Mouse (Mus musculus): ENCODE results near the gene Get4. TPM values are rescaled to one million over a fixed set of nuclear protein-coding genes. Genes with fewer than 3 reads are reported as not detected.
A peak's percentile ranks its signal among the peaks of the same experiment; 100 is the strongest.

Gene Get4
- polyA plus RNA-seq, 1 experiment from 2014 or later = 112 TPM

- H3K9ac ChIP-seq (ENCODE audit: low read depth, low read length) = no peak overlapping the region
- ATAC-seq (ENCODE audit: low FRiP score) (no peak), DNase-seq (ENCODE audit: low spot score) (no peak)
- H3K36me3 ChIP-seq (ENCODE audit: control insufficient read depth, insufficient read depth, low read length) = peaks cover 2% of the 10 kb centered on the region
- no peaks in the 10 kb centered on the region for H3K27me3 ChIP-seq (ENCODE audit: control insufficient read depth, insufficient read depth, low read length)
- 93% methylated on average over 8 of the region's 8 CpGs for WGBS
- H3K4me1 ChIP-seq (replicated peaks; ENCODE audit: control insufficient read depth, insufficient read depth, low read length) = peaks cover 2% of the 10 kb centered on the region; the same call in 1 of the 2 replicates
- no peak overlapping the region for H3K4me2 ChIP-seq (replicated peaks; ENCODE audit: low read depth, low read length)
- H3K9me3 ChIP-seq (ENCODE audit: control insufficient read depth, low read length) = no peaks in the 10 kb centered on the region
- H3K27ac ChIP-seq (ENCODE audit: low read depth, low read length) = no peak overlapping the region
- H3K4me3 ChIP-seq (ENCODE audit: low read depth, low read length) = no peak overlapping the region
Observed at GRCm38 (mm10) chr5:139258371-139259035, 6.4 kb downstream of the Get4 start.

DNA sequence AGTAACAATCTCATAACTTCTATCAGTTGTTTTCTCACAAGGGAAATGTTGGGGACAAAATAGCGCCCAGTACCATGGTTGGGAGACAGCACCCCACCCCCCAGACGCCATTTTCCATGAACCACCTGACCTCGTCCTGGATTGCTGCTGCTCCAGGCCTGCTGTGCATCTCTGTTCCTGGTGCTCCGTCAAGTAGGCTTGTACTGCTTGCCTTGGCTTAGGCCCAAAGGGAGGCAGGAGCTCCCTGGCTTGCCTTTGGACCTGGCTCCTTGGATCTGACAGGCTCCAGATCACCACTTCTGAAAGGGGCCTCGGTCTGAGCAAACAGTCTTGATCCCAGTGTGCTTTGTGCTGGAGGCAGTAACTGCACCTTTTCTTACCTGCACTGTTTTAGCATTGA, 7.7 kb downstream of the Get4 start:
- no peaks in the 10 kb centered on the region for H3K27me3 ChIP-seq (ENCODE audit: control insufficient read depth, insufficient read depth, low read length)
- no peaks in the 10 kb centered on the region for H3K9me3 ChIP-seq (ENCODE audit: control insufficient read depth, low read length)
- no peak overlapping the region for H3K9ac ChIP-seq (ENCODE audit: low read depth, low read length)
- DNase-seq (ENCODE audit: low spot score) (no peak), ATAC-seq (ENCODE audit: low FRiP score) (no peak)
- no peak overlapping the region for H3K4me3 ChIP-seq (ENCODE audit: low read depth, low read length)
- no peaks in the 10 kb centered on the region for H3K4me1 ChIP-seq (replicated peaks; ENCODE audit: control insufficient read depth, insufficient read depth, low read length)
- 93% methylated on average over 5 of the region's 5 CpGs for WGBS
- H3K4me2 ChIP-seq (replicated peaks; ENCODE audit: low read depth, low read length) = no peak overlapping the region
- H3K27ac ChIP-seq (ENCODE audit: low read depth, low read length) = no peak overlapping the region
- peaks cover 8% of the 10 kb centered on the region for H3K36me3 ChIP-seq (ENCODE audit: control insufficient read depth, insufficient read depth, low read length)

- H3K9me3 ChIP-seq (ENCODE audit: control insufficient read depth, low read length) = no peaks in the 10 kb centered on the region
- peaks cover 20% of the 10 kb centered on the region for H3K36me3 ChIP-seq (ENCODE audit: control insufficient read depth, insufficient read depth, low read length)
- no peaks in the 10 kb centered on the region for H3K4me1 ChIP-seq (replicated peaks; ENCODE audit: control insufficient read depth, insufficient read depth, low read length)
- no peak overlapping the region for H3K9ac ChIP-seq (ENCODE audit: low read depth, low read length)
- no peak overlapping the region for H3K4me3 ChIP-seq (ENCODE audit: low read depth, low read length)
- ATAC-seq (ENCODE audit: low FRiP score) (no peak), DNase-seq (ENCODE audit: low spot score) (no peak)
- no peak overlapping the region for H3K27ac ChIP-seq (ENCODE audit: low read depth, low read length)
- no peaks in the 10 kb centered on the region for H3K27me3 ChIP-seq (ENCODE audit: control insufficient read depth, insufficient read depth, low read length)
- no peak overlapping the region for H3K4me2 ChIP-seq (replicated peaks; ENCODE audit: low read depth, low read length)
- 94% methylated on average over 4 of the region's 4 CpGs for WGBS
Observed at GRCm38 (mm10) chr5:139261403-139261802, 9.3 kb downstream of the Get4 start.

DNA sequence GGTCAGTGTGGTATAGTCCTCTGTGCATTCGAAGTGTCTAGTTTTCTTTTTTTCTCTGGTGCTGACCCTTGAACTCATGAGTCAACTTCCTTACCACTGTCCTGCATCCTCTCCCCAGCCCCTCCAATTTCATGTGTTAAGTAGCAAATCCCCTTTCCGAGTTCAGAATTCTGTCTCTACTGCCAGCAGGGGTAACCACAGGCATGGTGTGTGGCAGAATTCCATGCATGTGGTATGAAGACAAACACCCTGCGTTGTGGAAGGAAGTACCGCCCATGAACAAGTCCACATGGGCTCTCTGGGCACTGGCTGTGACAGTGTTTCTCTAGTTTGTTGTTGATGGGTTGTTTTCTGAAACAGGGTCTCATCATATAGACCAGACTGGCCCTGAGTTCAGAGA, 15.5 kb downstream of the Get4 start:
- no peak overlapping the region for H3K27ac ChIP-seq (ENCODE audit: low read depth, low read length)
- no peak overlapping the region for H3K4me2 ChIP-seq (replicated peaks; ENCODE audit: low read depth, low read length)
- DNase-seq (ENCODE audit: low spot score) (no peak), ATAC-seq (ENCODE audit: low FRiP score) (no peak)
- no peak overlapping the region for H3K4me3 ChIP-seq (ENCODE audit: low read depth, low read length)
- WGBS = 91% methylated on average over 4 of the region's 4 CpGs
- peaks cover 25% of the 10 kb centered on the region for H3K36me3 ChIP-seq (ENCODE audit: control insufficient read depth, insufficient read depth, low read length)
- peaks cover 3% of the 10 kb centered on the region for H3K4me1 ChIP-seq (replicated peaks; ENCODE audit: control insufficient read depth, insufficient read depth, low read length)
- H3K9me3 ChIP-seq (ENCODE audit: control insufficient read depth, low read length) = no peaks in the 10 kb centered on the region
- H3K27me3 ChIP-seq (ENCODE audit: control insufficient read depth, insufficient read depth, low read length) = no peaks in the 10 kb centered on the region
- no peak overlapping the region for H3K9ac ChIP-seq (ENCODE audit: low read depth, low read length)

GRCm38 (mm10) chr5:139270806-139271521, 18.8 kb downstream of the Get4 start:
- no peak overlapping the region for H3K27ac ChIP-seq (ENCODE audit: low read depth, low read length)
- H3K27me3 ChIP-seq (ENCODE audit: control insufficient read depth, insufficient read depth, low read length) = no peaks in the 10 kb centered on the region
- DNase-seq (ENCODE audit: low spot score) (no peak), ATAC-seq (ENCODE audit: low FRiP score) (no peak)
- no peak overlapping the region for H3K4me3 ChIP-seq (ENCODE audit: low read depth, low read length)
- 73% methylated on average over 16 of the region's 16 CpGs for WGBS
- no peaks in the 10 kb centered on the region for H3K9me3 ChIP-seq (ENCODE audit: control insufficient read depth, low read length)
- peaks cover 10% of the 10 kb centered on the region for H3K36me3 ChIP-seq (ENCODE audit: control insufficient read depth, insufficient read depth, low read length)
- H3K4me2 ChIP-seq (replicated peaks; ENCODE audit: low read depth, low read length) = no peak overlapping the region
- no peak overlapping the region for H3K9ac ChIP-seq (ENCODE audit: low read depth, low read length)
- peaks cover 3% of the 10 kb centered on the region for H3K4me1 ChIP-seq (replicated peaks; ENCODE audit: control insufficient read depth, insufficient read depth, low read length)

DNA sequence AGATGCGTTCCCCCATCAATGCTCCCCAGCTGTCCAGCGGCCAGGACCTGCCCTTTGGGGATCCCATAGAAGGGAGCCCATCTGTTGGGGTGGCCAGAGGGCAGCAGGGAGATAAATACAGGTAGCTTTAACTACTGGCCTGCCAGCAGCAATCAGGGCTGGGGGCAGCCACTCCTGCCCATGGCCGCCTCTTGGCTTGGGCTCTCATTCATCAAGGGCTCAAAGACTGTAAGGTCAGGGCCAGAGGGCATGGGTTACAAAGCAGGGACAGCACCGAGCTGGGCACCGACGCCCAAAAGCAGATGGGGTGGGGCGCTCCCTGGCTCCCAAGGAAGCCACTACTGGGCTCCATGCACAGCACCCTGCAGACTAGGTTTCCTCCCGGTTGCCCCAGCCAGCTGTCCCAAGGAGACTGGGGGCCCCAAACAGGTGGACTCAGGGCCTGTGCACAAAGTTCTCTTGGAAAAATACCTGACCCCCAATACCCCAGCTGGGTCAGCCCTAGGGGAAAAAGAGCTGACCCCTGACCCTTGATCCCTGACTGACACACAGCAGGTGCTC, 19.9 kb downstream of the Get4 start:
- ATAC-seq (ENCODE audit: low FRiP score) (0 out of 2 replicates have a peak, but pooled peaks have one; percentile 9), DNase-seq (ENCODE audit: low spot score) (peak; percentile 34)
- Histone ChIP-seq H3K4me1 (replicated peaks; ENCODE audit: control insufficient read depth, insufficient read depth, low read length) (peaks cover 3% of the 10 kb centered on the region), H3K4me2 (replicated peaks; ENCODE audit: low read depth, low read length) (no peak overlapping the region), H3K9me3 (ENCODE audit: control insufficient read depth, low read length) (no peaks in the 10 kb centered on the region), H3K27ac (ENCODE audit: low read depth, low read length) (no peak overlapping the region), H3K9ac (ENCODE audit: low read depth, low read length) (no peak overlapping the region), H3K27me3 (ENCODE audit: control insufficient read depth, insufficient read depth, low read length) (no peaks in the 10 kb centered on the region), H3K36me3 (ENCODE audit: control insufficient read depth, insufficient read depth, low read length) (0 out of 2 replicates have a peak, but pooled peaks cover 5% of the 10 kb centered on the region), H3K4me3 (ENCODE audit: low read depth, low read length) (no peak overlapping the region)
- WGBS = 34% methylated on average over 8 of the region's 8 CpGs

DNA sequence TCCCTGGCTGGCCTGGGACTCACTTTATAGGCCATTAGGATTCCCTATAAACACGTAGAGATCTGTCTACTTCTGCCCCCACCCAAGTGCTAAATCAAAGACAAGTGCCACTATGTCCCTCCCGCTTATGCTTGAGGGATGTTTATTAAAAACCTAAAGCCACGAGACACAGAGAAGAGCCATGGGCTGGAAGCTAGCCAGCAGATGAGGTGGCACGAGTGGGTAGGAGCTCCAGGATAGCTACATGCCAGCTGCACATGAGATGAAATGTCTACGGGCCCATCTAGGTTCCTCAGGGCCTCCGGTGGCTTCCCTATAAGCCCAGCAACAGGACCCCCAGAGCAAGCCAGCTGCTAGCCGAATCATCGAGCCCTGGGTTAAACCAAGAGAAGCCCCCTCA, 25.2 kb downstream of the Get4 start:
- Histone ChIP-seq H3K27ac (ENCODE audit: low read depth, low read length) (no peak overlapping the region), H3K9me3 (ENCODE audit: control insufficient read depth, low read length) (no peaks in the 10 kb centered on the region), H3K4me1 (replicated peaks; ENCODE audit: control insufficient read depth, insufficient read depth, low read length) (no peaks in the 10 kb centered on the region; the same call in 1 of the 2 replicates), H3K9ac (ENCODE audit: low read depth, low read length) (no peak overlapping the region), H3K27me3 (ENCODE audit: control insufficient read depth, insufficient read depth, low read length) (no peaks in the 10 kb centered on the region), H3K4me2 (replicated peaks; ENCODE audit: low read depth, low read length) (no peak overlapping the region), H3K36me3 (ENCODE audit: control insufficient read depth, insufficient read depth, low read length) (no peaks in the 10 kb centered on the region), H3K4me3 (ENCODE audit: low read depth, low read length) (no peak overlapping the region)
- DNase-seq (ENCODE audit: low spot score) (no peak), ATAC-seq (ENCODE audit: low FRiP score) (no peak)
- 82% methylated on average over 8 of the region's 8 CpGs for WGBS

- Histone ChIP-seq H3K27me3 (ENCODE audit: control insufficient read depth, insufficient read depth, low read length) (no peaks in the 10 kb centered on the region), H3K36me3 (ENCODE audit: control insufficient read depth, insufficient read depth, low read length) (no peaks in the 10 kb centered on the region), H3K27ac (ENCODE audit: low read depth, low read length) (no peak overlapping the region), H3K4me1 (replicated peaks; ENCODE audit: control insufficient read depth, insufficient read depth, low read length) (0 out of 2 replicates have a peak, but pooled peaks cover 2% of the 10 kb centered on the region), H3K9me3 (ENCODE audit: control insufficient read depth, low read length) (no peaks in the 10 kb centered on the region), H3K4me3 (ENCODE audit: low read depth, low read length) (no peak overlapping the region), H3K9ac (ENCODE audit: low read depth, low read length) (no peak overlapping the region), H3K4me2 (replicated peaks; ENCODE audit: low read depth, low read length) (no peak overlapping the region)
- no peak for DNase-seq (ENCODE audit: low spot score)
- no peak for ATAC-seq (ENCODE audit: low FRiP score)
- 66% methylated on average over 10 of the region's 11 CpGs for WGBS
Observed at GRCm38 (mm10) chr5:139281373-139282112, 29.4 kb downstream of the Get4 start.

Measured in hindbrain, embryonic 11.5 days (tissue).